Mouse (Mus musculus): ENCODE results near the gene Rcan1. TPM values are rescaled to one million over a fixed set of nuclear protein-coding genes. Genes with fewer than 3 reads are reported as not detected.

Gene Rcan1
- polyA plus RNA-seq, 1 experiment from 2014 or later: 34.6 TPM

DNA sequence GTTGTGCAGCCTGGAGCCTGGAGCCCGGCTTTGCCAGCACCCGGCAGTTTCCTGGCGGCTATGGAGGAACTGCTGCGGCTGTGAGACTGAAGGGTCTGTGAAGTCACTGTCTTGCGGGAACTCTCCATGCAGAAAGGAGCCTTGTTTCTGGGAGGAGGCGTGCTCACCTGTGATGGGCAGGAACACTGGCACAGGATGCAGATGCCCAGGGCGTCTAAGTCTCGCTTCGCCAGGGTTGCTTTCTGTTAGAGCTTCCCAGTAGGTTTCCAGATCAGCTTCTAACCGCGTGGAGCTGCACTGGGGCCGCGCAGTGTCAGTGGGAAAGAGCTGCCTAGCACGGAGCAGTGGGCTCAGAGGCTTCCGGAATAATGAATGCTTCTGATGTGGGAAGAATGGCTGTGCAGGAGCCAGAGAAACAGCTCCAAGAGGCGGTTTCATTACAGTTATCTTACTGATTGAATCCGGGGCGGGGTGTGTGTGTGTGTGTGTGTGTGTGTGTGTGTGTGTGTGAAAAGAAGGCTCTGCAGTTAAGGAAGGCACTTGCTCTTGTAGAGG is 35.2 kb downstream of the Rcan1 start:
- Histone ChIP-seq H3K4me1 (ENCODE audit: control insufficient read depth, insufficient read depth, low read length) (no peaks in the 10 kb centered on the region), H3K27ac (replicated peaks; ENCODE audit: low read depth, low read length) (no peak overlapping the region; the same call in 1 of the 2 replicates), H3K36me3 (ENCODE audit: control insufficient read depth, insufficient read depth, low read length) (peaks cover 5% of the 10 kb centered on the region; the same call in 1 of the 2 replicates), H3K4me3 (ENCODE audit: low read depth, low read length) (no peak overlapping the region), H3K27me3 (replicated peaks; ENCODE audit: control insufficient read depth, insufficient read depth, low read length) (no peaks in the 10 kb centered on the region), H3K4me2 (ENCODE audit: low read depth, low read length) (no peak overlapping the region), H3K9ac (ENCODE audit: low read depth, low read length) (no peak overlapping the region), H3K9me3 (ENCODE audit: control insufficient read depth, low read length) (no peaks in the 10 kb centered on the region)
- ATAC-seq (ENCODE audit: low read depth) (no peak), DNase-seq (ENCODE audit: low spot score) (no peak)
- 80% methylated on average over 18 of the region's 18 CpGs for WGBS

DNA sequence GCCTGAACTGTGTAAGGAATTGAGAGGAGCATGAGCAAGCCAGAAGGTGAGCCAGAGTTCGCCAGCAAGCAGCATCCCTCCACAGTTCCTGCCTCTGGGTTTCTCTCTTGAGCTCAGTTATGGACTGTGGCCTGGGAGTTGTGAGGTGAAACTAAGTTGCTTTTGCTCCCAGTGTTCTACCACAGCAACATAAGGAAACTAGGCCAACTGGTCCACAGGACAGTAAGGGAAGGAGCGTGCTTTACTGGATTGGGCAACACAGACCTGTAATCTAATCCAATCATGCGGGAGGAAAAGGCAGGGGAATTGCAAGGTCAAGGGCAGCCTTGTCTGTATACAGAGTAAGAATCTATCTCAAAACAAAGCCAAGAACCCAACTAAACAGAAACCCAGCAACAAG is 37.5 kb downstream of the Rcan1 start:
- peaks cover 5% of the 10 kb centered on the region; the same call in 1 of the 2 replicates for H3K36me3 ChIP-seq (ENCODE audit: control insufficient read depth, insufficient read depth, low read length)

DNA sequence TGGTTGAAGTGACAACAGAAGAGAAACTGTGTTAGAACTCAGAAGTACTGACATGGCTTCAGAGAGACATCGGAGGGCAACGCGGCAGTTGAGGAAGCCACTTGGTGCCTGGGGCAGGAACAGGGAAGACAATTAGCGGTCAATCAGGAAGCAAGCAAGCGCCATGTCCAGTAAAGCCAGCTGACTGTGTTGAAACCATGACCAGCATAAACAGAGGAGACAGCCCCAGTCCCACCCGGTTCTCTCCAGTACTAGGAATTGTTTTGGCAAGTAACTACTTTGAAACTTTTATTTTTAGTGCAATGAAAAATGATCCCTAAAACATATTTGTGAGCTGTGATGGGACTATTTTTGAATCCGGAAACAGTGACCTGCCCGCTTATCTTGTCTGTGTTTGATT is 39.9 kb downstream of the Rcan1 start:
- no peak overlapping the region for H3K4me2 ChIP-seq (ENCODE audit: low read depth, low read length)
- no peak for ATAC-seq (ENCODE audit: low read depth)
- DNase-seq (ENCODE audit: low spot score): no peak
- peaks cover 5% of the 10 kb centered on the region; the same call in 1 of the 2 replicates for H3K36me3 ChIP-seq (ENCODE audit: control insufficient read depth, insufficient read depth, low read length)
- H3K4me3 ChIP-seq (ENCODE audit: low read depth, low read length): no peak overlapping the region
- 83% methylated on average over 8 of the region's 8 CpGs for WGBS
- no peak overlapping the region for H3K9ac ChIP-seq (ENCODE audit: low read depth, low read length)
- no peak overlapping the region for H3K27ac ChIP-seq (replicated peaks; ENCODE audit: low read depth, low read length)
- H3K9me3 ChIP-seq (ENCODE audit: control insufficient read depth, low read length): no peaks in the 10 kb centered on the region
- H3K4me1 ChIP-seq (ENCODE audit: control insufficient read depth, insufficient read depth, low read length): peaks cover 23% of the 10 kb centered on the region
- H3K27me3 ChIP-seq (replicated peaks; ENCODE audit: control insufficient read depth, insufficient read depth, low read length): no peaks in the 10 kb centered on the region

More for the DNA sequence above, 37.5 kb downstream of the Rcan1 start:
- DNase-seq (ENCODE audit: low spot score): no peak
- no peaks in the 10 kb centered on the region for H3K9me3 ChIP-seq (ENCODE audit: control insufficient read depth, low read length)
- no peak overlapping the region for H3K27ac ChIP-seq (replicated peaks; ENCODE audit: low read depth, low read length)
- H3K4me1 ChIP-seq (ENCODE audit: control insufficient read depth, insufficient read depth, low read length): peaks cover 13% of the 10 kb centered on the region
- no peak for ATAC-seq (ENCODE audit: low read depth)
- no peak overlapping the region for H3K4me3 ChIP-seq (ENCODE audit: low read depth, low read length)
- no peaks in the 10 kb centered on the region for H3K27me3 ChIP-seq (replicated peaks; ENCODE audit: control insufficient read depth, insufficient read depth, low read length)
- H3K9ac ChIP-seq (ENCODE audit: low read depth, low read length): no peak overlapping the region
- WGBS: 94% methylated on average over 3 of the region's 3 CpGs
- no peak overlapping the region for H3K4me2 ChIP-seq (ENCODE audit: low read depth, low read length)

DNA sequence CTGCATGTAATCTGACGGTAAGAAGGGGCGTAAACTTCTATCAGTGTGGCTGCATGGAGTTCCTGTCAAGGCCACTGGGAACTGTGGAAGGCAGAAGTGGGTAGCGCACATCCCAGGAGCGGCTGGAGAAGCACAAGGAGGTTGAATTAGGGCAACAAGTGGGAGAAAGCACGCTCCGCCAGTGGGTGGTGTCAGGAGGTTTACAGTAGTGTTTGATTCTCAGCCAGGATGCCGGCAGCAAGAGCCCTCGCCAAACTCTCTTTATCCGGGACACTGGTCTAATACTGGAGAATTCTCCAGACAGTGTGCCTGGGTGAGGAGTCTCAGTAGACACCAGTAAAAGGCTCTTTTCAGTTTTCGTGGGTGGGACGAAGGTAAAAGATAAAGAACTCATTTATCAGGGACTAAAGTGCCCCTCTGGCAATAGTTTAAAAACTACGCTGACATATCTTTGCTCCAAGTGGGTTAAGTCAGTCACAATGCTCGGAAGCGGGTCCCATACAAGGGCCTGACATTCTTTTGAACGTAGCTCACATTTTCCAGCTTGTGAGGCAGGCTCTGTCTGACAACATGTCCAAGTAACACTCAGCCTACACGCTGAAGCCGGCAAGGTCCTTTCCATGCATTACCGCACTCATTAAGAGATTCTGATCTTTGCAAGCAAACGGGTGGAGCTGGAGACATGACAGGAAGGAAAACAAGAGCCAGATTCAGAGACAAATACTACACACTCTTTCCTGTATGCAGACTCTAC is 42.3 kb downstream of the Rcan1 start:
- ATAC-seq (ENCODE audit: low read depth) (peak; percentile 67; the same call in 1 of the 2 replicates), DNase-seq (ENCODE audit: low spot score) (peak; percentile 85)
- Histone ChIP-seq H3K27ac (replicated peaks; ENCODE audit: low read depth, low read length) (peak overlapping the region; percentile 28), H3K9me3 (ENCODE audit: control insufficient read depth, low read length) (no peaks in the 10 kb centered on the region), H3K4me3 (ENCODE audit: low read depth, low read length) (no peak overlapping the region), H3K27me3 (replicated peaks; ENCODE audit: control insufficient read depth, insufficient read depth, low read length) (no peaks in the 10 kb centered on the region), H3K4me2 (ENCODE audit: low read depth, low read length) (no peak overlapping the region), H3K4me1 (ENCODE audit: control insufficient read depth, insufficient read depth, low read length) (peaks cover 29% of the 10 kb centered on the region), H3K36me3 (ENCODE audit: control insufficient read depth, insufficient read depth, low read length) (peaks cover 5% of the 10 kb centered on the region; the same call in 1 of the 2 replicates), H3K9ac (ENCODE audit: low read depth, low read length) (no peak overlapping the region)
- 30% methylated on average over 19 of the region's 19 CpGs for WGBS

- H3K27ac ChIP-seq (replicated peaks; ENCODE audit: low read depth, low read length): no peak overlapping the region
- no peak for DNase-seq (ENCODE audit: low spot score)
- H3K4me2 ChIP-seq (ENCODE audit: low read depth, low read length): no peak overlapping the region
- H3K36me3 ChIP-seq (ENCODE audit: control insufficient read depth, insufficient read depth, low read length): peaks cover 5% of the 10 kb centered on the region; the same call in 1 of the 2 replicates
- 51% methylated on average over 6 of the region's 6 CpGs for WGBS
- no peaks in the 10 kb centered on the region for H3K9me3 ChIP-seq (ENCODE audit: control insufficient read depth, low read length)
- no peak overlapping the region for H3K4me3 ChIP-seq (ENCODE audit: low read depth, low read length)
- peaks cover 39% of the 10 kb centered on the region for H3K4me1 ChIP-seq (ENCODE audit: control insufficient read depth, insufficient read depth, low read length)
- no peak overlapping the region for H3K9ac ChIP-seq (ENCODE audit: low read depth, low read length)
- no peaks in the 10 kb centered on the region for H3K27me3 ChIP-seq (replicated peaks; ENCODE audit: control insufficient read depth, insufficient read depth, low read length)
- ATAC-seq (ENCODE audit: low read depth): no peak
These were observed 44.0 kb downstream of the Rcan1 start for GRCm38 (mm10) chr16:92426708-92427107.

GRCm38 (mm10) chr16:92425875-92426274 is 44.8 kb downstream of the Rcan1 start:
- H3K9me3 ChIP-seq (ENCODE audit: control insufficient read depth, low read length): no peaks in the 10 kb centered on the region
- no peak overlapping the region for H3K4me3 ChIP-seq (ENCODE audit: low read depth, low read length)
- H3K4me2 ChIP-seq (ENCODE audit: low read depth, low read length): no peak overlapping the region
- DNase-seq (ENCODE audit: low spot score) (peak; percentile 50), ATAC-seq (ENCODE audit: low read depth) (peak; percentile 24; the same call in 1 of the 2 replicates)
- no peak overlapping the region for H3K27ac ChIP-seq (replicated peaks; ENCODE audit: low read depth, low read length)
- H3K36me3 ChIP-seq (ENCODE audit: control insufficient read depth, insufficient read depth, low read length): no peaks in the 10 kb centered on the region
- no peak overlapping the region for H3K9ac ChIP-seq (ENCODE audit: low read depth, low read length)
- no peaks in the 10 kb centered on the region for H3K27me3 ChIP-seq (replicated peaks; ENCODE audit: control insufficient read depth, insufficient read depth, low read length)
- peaks cover 39% of the 10 kb centered on the region for H3K4me1 ChIP-seq (ENCODE audit: control insufficient read depth, insufficient read depth, low read length)
- 72% methylated on average over 11 of the region's 11 CpGs for WGBS

- no peak overlapping the region for H3K4me2 ChIP-seq (ENCODE audit: low read depth, low read length)
- H3K4me3 ChIP-seq (ENCODE audit: low read depth, low read length): no peak overlapping the region
- ATAC-seq (ENCODE audit: low read depth) (no peak), DNase-seq (ENCODE audit: low spot score) (peak; percentile 48)
- H3K27ac ChIP-seq (replicated peaks; ENCODE audit: low read depth, low read length): peak overlapping the region; percentile 64
- no peaks in the 10 kb centered on the region for H3K36me3 ChIP-seq (ENCODE audit: control insufficient read depth, insufficient read depth, low read length)
- H3K4me1 ChIP-seq (ENCODE audit: control insufficient read depth, insufficient read depth, low read length): peaks cover 27% of the 10 kb centered on the region
- peak overlapping the region; percentile 15; the same call in 1 of the 2 replicates for H3K9ac ChIP-seq (ENCODE audit: low read depth, low read length)
- 34% methylated on average over 10 of the region's 10 CpGs for WGBS
- H3K27me3 ChIP-seq (replicated peaks; ENCODE audit: control insufficient read depth, insufficient read depth, low read length): no peaks in the 10 kb centered on the region
- H3K9me3 ChIP-seq (ENCODE audit: control insufficient read depth, low read length): no peaks in the 10 kb centered on the region
These were observed 47.3 kb downstream of the Rcan1 start for GRCm38 (mm10) chr16:92423363-92423762.

DNA sequence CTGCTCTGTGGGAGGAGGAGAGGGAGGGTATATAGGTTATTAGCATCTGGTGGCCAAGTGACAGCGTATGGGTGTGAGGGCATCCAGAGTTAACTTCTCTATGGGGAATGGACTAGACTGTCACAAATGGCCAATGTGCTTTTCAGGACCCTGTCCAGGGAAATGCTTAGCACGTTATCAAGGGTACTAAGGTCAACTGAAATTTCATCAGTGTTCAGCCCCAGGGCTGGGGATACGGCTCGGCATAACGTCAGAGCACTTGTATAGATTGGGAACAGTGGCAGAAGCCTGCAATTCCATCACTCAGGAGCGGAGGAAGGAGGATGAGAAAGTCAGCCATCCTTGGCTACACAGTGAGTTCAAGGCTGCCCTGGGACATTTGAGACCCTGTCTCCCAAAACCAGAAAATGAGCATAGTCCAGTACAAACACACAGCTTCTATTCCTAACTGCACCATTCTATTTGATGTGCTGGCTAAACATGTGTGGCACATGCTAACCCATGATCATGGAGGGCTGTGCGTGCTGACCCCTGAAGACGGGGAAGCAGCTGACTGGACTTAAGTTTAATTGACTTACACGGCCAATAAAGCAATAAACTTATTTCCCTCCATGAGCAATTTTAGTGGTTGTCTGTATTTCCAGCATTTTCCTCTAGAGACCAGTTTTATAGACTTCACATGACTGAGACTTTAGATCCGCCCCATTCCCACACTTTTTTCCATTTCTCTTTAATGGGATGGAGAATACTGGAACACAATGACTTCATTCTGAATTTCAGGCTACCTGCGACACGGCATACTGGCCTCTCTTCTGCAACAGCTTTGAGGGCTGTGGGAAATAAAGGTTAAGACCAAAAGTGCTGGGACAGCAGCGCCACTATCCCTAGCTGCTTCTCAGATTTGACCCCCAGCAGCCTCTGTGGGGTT is 48.0 kb downstream of the Rcan1 start:
- no peaks in the 10 kb centered on the region for H3K27me3 ChIP-seq (replicated peaks; ENCODE audit: control insufficient read depth, insufficient read depth, low read length)
- no peak for ATAC-seq (ENCODE audit: low read depth)
- DNase-seq (ENCODE audit: low spot score): no peak
- WGBS: 67% methylated on average over 13 of the region's 13 CpGs
- no peaks in the 10 kb centered on the region for H3K9me3 ChIP-seq (ENCODE audit: control insufficient read depth, low read length)
- H3K4me3 ChIP-seq (ENCODE audit: low read depth, low read length): no peak overlapping the region
- peaks cover 24% of the 10 kb centered on the region for H3K4me1 ChIP-seq (ENCODE audit: control insufficient read depth, insufficient read depth, low read length)
- no peak overlapping the region for H3K9ac ChIP-seq (ENCODE audit: low read depth, low read length)
- H3K4me2 ChIP-seq (ENCODE audit: low read depth, low read length): no peak overlapping the region
- no peaks in the 10 kb centered on the region for H3K36me3 ChIP-seq (ENCODE audit: control insufficient read depth, insufficient read depth, low read length)
- peak overlapping the region; percentile 33; the same call in 1 of the 2 replicates for H3K27ac ChIP-seq (replicated peaks; ENCODE audit: low read depth, low read length)
